Mouse (Mus musculus) 416B (cell line): ENCODE measurements around the gene Castor1.

Experiments
- DNase-seq: peaks from one replicate; pipeline ENCODE4 v3.0.0; 2011; ENCODE audit warnings: low read depth

The Castor1 gene

GRCm38 (mm10) chr11:4262847-4263246, 44.8 kb downstream of the Castor1 start:
- no peak for DNase-seq

- no peak for DNase-seq
Observed at GRCm38 (mm10) chr11:4263296-4263695, 45.3 kb downstream of the Castor1 start.

GRCm38 (mm10) chr11:4264066-4264465, 46.0 kb downstream of the Castor1 start:
- DNase-seq = no peak

- DNase-seq = no peak
Observed at GRCm38 (mm10) chr11:4266271-4267201, 48.5 kb downstream of the Castor1 start.

- DNase-seq = no peak
Observed at GRCm38 (mm10) chr11:4267202-4267578, 49.2 kb downstream of the Castor1 start.

- no peak for DNase-seq
Observed at GRCm38 (mm10) chr11:4268500-4268899, 50.5 kb downstream of the Castor1 start.

GRCm38 (mm10) chr11:4270744-4271459, 52.9 kb downstream of the Castor1 start:
- peak; percentile 36 for DNase-seq

GRCm38 (mm10) chr11:4271544-4271943, 53.5 kb downstream of the Castor1 start:
- no peak for DNase-seq
